Comparison of ENCODE assay signal across 8 mouse cellular contexts in the genomic region with DNA sequence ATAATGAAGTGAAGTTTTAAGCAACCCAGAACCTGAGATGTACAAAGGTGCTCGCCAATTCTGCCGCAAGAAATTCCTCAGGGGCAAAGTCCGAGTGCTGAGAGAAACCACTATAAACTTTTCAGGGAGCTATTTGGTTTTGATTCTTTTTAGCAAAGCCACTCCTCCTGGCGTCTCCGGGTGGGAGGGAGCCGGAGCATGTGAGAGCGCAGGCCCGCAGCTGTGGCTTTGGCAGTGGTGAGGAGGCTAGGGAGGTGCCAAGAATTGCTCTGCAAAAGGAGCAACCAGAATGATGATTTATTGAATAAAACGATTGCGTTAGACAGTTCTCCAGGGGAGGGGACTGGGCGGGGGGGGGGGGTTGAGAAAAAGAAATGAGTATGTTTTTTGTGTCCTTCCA.
DNase-seq lines count a peak whose midpoint lies in the region; ATAC-seq lines count a peak whose summit lies in the region.

No protein-coding gene starts in this region.

- H3K4me3 ChIP-seq in forebrain, embryonic 13.5 days, result no peak overlapping the region

- peak overlapping the region; percentile 41 for H3K4me2 ChIP-seq in forebrain, embryonic 13.5 days

- ATAC-seq in forebrain, embryonic 13.5 days, result peak; percentile 89

- no peaks in the 10 kb centered on the region for H3K9me3 ChIP-seq in forebrain, embryonic 13.5 days (replicated peaks)

- no peaks in the 10 kb centered on the region for H3K36me3 ChIP-seq in forebrain, embryonic 13.5 days (ENCODE audit: poor library complexity, severe bottlenecking)

- 3% methylated on average over 11 of the region's 11 CpGs for WGBS in forebrain, embryonic 13.5 days

- peaks cover 47% of the 10 kb centered on the region for H3K4me1 ChIP-seq in forebrain, embryonic 13.5 days

- H3K27ac ChIP-seq in forebrain, embryonic 13.5 days, result peak overlapping the region; percentile 72

- H3K9ac ChIP-seq in forebrain, embryonic 13.5 days, result no peak overlapping the region

- no peaks in the 10 kb centered on the region for H3K27me3 ChIP-seq in forebrain, embryonic 13.5 days

- DNase-seq in 3134 (ENCODE audit: extremely low read depth, insufficient read length, low spot score), result peak; percentile 11
- peak; percentile 77 for DNase-seq in adrenal gland, postnatal 10 days
- peak; percentile 70 for DNase-seq in heart, postnatal 4 days
- peak; percentile 81 to 86 for DNase-seq in kidney, postnatal 4 days
- peak; percentile 70 for DNase-seq in lung, postnatal 36 days
- peak; percentile 80 for DNase-seq in skeletal muscle tissue, adult 2 months (ENCODE audit: low read depth, low spot score)
- no peak for DNase-seq in B cell, adult 2 months

Comparison
In these comparisons a context has a peak if more than half of its experiments do, and no peak if none do; other contexts are left out.
1. DNase-seq: peak in 3134 (single experiment), adrenal gland, postnatal 10 days (single experiment), heart, postnatal 4 days (single experiment), kidney, postnatal 4 days (2 of 2), lung, postnatal 36 days (single experiment) and skeletal muscle tissue, adult 2 months (single experiment); none in B cell, adult 2 months (0 of 2).